Mouse (Mus musculus) right cerebral cortex, adult 2 months (tissue): ENCODE results near the gene Tgfb1.

Experiments
- DNase-seq, 2 experiments: peaks; one replicate each; pipeline ENCODE4 v3.0.0; 2021 to 2022; ENCODE audit warnings: low spot score in 2 of 2

Gene Tgfb1

DNA sequence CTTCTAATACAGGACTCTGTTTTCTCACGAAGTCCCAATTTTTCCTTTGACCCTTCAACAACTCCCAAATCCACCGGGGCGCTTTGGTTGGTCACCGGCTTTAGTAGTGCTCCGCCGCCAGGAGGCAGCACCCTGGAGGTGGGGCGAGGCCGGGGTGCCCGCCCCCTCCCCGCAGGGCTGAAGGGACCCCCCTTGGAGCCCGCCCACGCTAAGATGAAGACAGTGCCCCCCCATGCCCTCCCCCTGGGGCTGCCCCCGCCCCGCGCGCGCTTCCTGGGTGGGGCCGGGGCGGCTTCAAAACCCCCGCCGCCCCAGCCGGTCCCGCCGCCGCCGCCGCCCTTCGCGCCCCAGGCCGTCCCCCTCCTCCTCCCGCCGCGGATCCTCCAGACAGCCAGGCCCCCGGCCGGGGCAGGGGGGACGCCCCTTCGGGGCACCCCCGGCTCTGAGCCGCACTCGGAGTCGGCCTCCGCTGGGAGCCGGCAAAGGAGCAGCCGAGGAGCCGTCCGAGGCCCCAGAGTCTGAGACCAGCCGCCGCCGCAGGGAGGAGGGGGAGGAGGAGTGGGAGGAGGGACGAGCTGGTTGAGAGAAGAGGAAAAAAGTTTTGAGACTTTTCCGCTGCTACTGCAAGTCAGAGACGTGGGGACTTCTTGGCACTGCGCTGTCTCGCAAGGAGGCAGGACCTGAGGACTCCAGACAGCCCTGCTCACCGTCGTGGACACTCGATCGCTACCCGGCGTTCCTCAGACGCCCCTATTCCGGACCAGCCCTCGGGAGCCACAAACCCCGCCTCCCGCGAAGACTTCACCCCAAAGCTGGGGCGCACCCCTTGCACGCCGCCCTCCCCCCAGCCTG is at the start of gene Tgfb1:
Gene Tgfb1 (plus strand): TSS at position 323 of the 852 bp plus-strand sequence.
- no peak for DNase-seq

GRCm38 (mm10) chr7:25637099-25637498 is 49.7 kb upstream of the Tgfb1 start:
- no peak for DNase-seq

- DNase-seq = peak; percentile 51 to 53
Measured at GRCm38 (mm10) chr7:25639754-25640153, 47.0 kb upstream of the Tgfb1 start.

- no peak for DNase-seq
Measured at GRCm38 (mm10) chr7:25644136-25644535, 42.7 kb upstream of the Tgfb1 start.

DNA sequence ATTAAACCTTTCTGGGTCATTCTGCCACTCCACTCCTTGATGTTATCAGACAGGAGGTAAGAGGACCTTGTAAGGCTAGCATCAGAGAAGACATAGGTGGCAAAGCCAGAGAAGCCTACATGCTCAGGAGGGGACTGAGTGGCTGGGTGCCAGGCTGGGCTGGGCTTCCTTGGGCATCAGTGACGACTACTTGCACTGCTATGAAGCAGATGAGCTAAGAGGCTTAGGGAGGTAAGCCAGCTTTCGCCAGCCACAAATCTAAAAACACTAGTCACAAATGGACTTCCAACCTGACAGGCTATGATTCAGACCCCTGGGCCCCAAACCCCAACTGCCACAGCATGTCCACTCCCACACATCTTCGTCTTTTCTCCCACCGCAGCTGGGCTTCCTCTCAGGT is 42.2 kb upstream of the Tgfb1 start:
- no peak for DNase-seq

DNA sequence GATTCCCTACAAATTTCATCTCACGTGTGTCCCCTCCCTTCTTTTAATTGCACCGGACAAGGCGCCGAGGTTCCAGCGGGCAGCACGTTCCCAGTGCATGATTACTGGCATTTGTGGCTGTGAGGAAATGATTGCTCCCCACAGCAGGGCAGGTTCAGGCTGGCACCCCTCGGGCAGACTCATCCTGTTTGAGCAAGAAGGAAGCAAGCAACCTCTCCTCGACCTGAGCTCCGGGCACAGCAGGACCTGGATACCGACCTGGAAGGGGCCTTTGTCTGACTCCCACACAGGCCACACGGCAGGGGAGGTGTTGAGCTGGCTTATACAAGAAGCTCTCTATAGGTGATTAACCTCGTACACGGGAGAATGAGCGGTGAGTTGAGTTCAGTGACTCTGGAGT is 41.7 kb upstream of the Tgfb1 start:
- no peak for DNase-seq

DNA sequence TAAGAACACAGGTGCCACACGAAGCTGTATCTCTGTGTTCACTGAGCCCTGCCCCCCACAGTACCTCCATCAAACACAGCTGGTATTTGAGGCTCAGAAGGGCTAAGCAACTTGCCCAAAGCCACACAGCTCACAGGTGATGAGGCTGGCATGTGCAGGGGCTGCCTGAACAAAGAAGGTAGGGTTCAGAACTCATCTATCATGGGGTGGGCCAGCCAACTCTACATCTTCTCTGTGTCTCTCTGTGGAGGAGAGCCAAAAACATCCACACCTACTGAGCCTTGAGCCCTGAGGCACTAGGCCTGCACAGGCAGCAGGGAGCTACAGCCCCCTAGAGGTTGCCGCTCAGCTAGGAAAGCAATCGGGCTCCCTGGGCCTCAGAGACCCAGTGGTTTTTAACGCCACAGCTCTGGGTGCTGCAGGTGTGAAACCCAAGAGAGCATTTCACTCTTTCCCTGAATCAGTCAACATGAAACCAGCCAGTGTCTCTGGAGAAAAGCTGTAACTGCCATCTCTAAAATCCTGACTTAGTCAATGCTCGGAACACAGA is 39.2 kb upstream of the Tgfb1 start:
- no peak for DNase-seq

GRCm38 (mm10) chr7:25649839-25650238 is 37.0 kb upstream of the Tgfb1 start:
- DNase-seq = no peak

DNA sequence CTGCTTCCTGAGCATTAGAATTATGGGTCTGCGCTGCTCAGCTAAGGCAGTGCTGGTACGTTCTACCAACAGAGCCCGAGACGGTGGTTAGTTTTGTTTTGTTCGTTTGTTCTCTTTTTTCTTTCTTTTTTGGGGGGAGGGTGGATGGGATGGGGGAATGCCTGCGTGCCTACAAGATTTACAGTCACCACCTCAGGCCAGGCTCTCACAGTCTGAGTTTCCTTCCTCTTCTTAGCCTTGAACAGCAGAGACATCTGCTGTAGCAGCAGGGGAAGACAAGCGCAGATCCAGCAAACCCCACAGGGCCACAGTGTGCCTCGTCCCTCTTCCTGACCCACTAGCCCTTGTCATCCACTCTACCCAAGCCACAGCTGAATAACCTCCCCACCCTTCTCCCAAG is 35.5 kb upstream of the Tgfb1 start:
- DNase-seq = no peak

DNA sequence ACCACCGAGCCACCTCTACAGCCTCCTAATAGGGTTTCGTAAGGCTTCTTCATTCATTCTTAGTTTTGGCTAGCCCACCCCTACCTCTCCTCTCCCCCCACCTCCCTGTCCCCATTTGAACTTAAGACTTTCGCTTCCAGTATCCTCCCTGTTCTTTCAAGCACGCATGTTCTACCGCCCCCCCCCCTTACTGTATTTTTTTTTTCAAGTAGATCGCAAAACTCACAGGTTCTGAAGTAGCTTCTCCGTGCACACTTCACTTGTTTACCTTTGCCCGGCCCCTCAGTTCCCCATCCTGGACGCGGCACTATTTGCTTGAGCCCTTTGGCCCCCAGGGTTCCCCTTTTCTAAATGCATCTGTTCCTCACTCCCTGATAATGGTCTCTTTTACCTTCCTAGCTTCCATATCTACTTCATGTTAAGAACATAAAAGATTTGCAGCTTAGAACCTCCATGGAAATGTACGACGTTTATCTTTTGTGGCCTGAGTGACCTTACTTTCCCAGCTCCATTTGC is 34.5 kb upstream of the Tgfb1 start:
- no peak for DNase-seq

- no peak for DNase-seq
Measured at GRCm38 (mm10) chr7:25655601-25656428, 31.0 kb upstream of the Tgfb1 start.

- DNase-seq = no peak
Measured at GRCm38 (mm10) chr7:25657785-25658184, 29.0 kb upstream of the Tgfb1 start.

DNA sequence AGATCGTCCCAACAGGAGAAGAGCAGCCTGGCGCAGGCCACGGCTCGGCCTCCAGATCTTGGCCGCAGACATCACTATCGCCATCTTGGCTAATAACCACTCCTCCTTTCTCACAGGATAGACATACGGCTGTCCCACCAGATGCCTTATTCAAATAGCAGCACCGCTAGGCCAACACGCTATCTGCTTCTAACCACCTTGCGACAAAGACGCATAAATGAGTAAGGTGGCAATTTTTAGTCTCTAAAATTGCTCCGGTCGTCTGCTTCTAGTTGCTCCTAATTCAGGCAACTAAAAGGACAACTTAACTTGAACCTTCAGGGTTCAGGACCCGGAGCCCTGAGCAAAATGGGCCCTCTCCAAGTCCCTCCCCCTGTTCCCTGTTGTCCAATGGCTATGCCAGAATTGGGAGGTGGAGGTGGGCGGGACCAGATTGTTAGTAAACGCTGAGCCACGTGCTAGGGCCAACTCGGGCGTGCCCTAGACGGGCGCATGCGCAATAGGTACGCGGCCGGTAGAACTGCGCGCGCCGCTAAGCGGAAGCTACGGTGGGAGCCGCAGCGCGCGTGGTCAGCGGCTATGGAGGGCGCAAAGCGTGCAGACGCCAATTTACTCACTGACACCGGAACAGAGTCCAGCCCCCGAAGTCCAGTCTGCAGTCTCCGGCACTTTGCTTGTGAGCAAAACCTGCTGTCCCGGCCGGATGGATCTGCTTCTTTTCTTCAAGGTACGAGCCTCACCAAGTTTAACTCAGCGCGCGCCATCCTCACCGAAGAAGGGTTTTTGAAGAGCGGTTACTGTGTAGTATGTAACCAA is 27.9 kb upstream of the Tgfb1 start, which contains the start of the genes Bckdha and Exosc5:
Gene Bckdha (minus strand): TSS at position 325 of the 816 bp plus-strand sequence.
Gene Exosc5 (plus strand): TSS at position 508 of the 816 bp plus-strand sequence.
- peak; percentile 99 to 100 for DNase-seq

- no peak for DNase-seq
Measured at GRCm38 (mm10) chr7:25666381-25666780, 20.4 kb upstream of the Tgfb1 start.

DNA sequence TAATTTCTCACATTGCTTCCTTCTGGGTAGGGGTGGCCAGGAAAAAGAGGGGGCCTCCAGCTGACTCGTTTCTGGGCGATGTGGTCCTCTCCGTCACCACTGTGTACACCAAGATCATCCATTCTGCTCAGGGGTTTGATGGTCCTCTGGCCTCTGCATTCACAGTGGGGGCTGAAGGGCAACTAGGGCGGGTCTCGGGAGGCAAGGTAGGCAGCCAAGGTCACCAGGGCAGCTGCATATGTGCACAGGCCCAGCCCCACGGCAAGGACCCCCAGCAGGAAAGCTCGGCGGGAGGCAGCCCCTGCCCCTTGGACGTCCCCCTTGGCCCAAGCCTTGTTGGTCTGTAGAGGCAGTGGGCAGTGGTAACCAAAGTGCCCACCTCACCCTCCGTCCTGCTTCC is 17.6 kb upstream of the Tgfb1 start:
- no peak for DNase-seq

DNA sequence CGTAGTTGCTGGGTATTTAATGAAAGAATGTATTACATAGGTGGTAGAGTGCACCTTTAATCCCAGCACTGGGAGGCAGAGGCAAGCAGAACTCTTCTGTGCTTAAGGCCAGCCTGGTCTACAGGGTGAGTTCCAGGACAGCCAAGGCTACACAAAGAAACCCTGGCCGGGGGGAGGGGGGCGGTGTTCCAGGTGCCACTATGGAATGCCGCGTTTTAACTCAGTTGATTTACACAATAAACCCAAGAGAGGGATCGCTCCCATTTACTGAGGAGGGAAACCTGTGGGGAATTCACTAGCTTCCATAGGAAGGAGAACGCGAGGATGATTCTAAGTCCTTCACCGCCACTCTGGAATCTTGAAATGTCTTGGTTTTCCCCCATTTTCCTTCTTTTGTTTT is 17.2 kb upstream of the Tgfb1 start:
- no peak for DNase-seq

DNA sequence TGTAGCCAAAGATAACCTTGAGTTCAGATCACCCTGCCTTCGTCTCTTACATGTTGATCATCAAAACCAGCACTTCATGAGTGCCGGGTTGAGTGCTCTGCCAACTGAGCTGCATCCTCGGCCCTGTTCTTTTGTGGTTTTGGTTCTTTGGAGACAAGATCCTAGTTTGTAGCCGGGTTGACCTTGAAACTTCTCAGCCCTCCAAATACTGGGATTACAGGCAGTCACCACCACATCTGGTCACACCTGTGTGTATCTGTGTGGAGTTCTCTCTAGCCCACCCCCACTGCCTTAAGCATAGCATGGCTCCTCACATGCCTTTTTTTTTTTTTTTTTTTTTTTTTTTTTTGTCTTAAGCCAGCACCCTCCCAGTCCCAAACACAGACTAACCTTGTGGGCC is 16.7 kb upstream of the Tgfb1 start:
- DNase-seq = no peak

- DNase-seq = no peak
Measured at GRCm38 (mm10) chr7:25671686-25672085, 15.1 kb upstream of the Tgfb1 start.

GRCm38 (mm10) chr7:25672442-25672841 is 14.4 kb upstream of the Tgfb1 start:
- DNase-seq = no peak

GRCm38 (mm10) chr7:25674297-25674696 is 12.5 kb upstream of the Tgfb1 start:
- DNase-seq = no peak

- DNase-seq = no peak
Measured at GRCm38 (mm10) chr7:25674719-25675300, 12.0 kb upstream of the Tgfb1 start, which contains the start of gene Tmem91. Tmem91 (minus strand) TSS chr7:25675166.
